Comparison of ENCODE assay signal across 8 mouse cellular contexts in the genomic region with DNA sequence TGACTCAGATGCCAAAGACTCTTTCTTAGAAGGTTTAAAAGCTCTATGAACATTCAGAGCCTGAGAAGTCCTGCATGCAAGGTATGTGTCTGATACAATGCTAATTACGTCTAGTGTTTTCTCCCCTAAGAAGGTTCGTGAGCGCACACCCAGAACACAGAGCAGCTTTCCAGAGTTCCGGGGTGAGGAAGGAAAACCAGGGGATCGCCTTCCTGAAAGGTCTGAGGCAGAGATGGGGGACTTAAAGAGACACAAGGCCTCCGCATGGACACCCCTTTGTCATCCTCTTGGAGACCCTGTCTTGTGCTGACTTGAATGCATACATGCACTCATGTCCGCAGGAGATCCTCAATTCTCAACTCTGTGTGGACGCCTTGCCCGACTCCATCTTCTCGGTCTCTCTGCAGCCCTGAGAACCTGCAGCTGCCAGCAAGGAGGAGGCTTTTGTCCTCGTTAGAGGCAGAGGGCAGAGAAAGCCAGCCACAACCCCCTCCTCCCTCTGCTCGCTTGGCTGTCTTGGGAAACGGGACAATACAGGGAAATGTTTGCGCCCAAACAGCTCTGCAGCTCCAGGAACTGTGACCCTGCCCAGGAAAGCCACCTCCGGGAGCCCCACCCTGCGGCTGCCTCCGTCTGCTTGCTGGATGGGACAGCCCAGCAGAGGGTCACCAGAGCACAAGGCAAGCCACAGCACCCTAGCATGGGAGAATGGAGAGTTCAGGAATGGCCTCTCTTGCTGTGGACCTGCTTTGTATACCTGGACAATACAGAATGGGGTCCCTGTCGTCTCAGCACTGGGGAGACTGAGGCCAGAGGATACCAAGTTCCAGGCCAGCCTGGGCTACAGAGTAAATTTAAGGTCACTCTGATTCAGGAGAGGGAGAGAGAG. TPM values are rescaled to one million over a fixed set of nuclear protein-coding genes. Genes with fewer than 3 reads are reported as not detected.
DNase-seq lines count a peak whose midpoint lies in the region.
"Had no signal": no experiment of that assay in that cellular context is flagged by ENCODE, and none has a peak within 500 bp of the region (broad histone marks: within the 10 kb centered on the region; RNA-seq: fewer than 3 reads in every experiment).

No protein-coding gene starts in this region.

- peak; percentile 34 for DNase-seq in adrenal gland, adult 8-10 months
- peak; percentile 43 for DNase-seq in adrenal gland, postnatal 25 days
- DNase-seq in heart, postnatal 36 days: peak; percentile 59 to 66
- peak; percentile 86 to 90 for DNase-seq in lung, adult 18-20 months
- no peak for DNase-seq in spleen, adult 18-20 months
- no peak for DNase-seq in left cerebral cortex, adult 8-10 months (ENCODE audit: low spot score in 2 of 2)
- no peak for DNase-seq in frontal cortex, postnatal 10 days (ENCODE audit: low spot score in 2 of 2)

- intact Hi-C loops in heart, postnatal 36 days (cut with DNase I): no loop called here

RNA-seq across cellular contexts. Expression of a gene that starts 18.8 kb away (rescaled TPM):
- not detected for total RNA-seq in adrenal gland, adult 8-10 months (2022)
- not detected in 2 replicates for total RNA-seq in adrenal gland, postnatal 25 days (2021)
- total RNA-seq in heart, postnatal 36 days (2021): not detected
- not detected for total RNA-seq in left cerebral cortex, adult 8-10 months (2022)
- total RNA-seq: gastrocnemius, postnatal 4 days had no signal

RNA-seq across cellular contexts. Expression of a gene that starts 27.6 kb away (rescaled TPM):
- not detected for total RNA-seq in adrenal gland, adult 8-10 months (2022)
- total RNA-seq in adrenal gland, postnatal 25 days (2021): not detected in 2 replicates
- total RNA-seq in heart, postnatal 36 days (2021): not detected
- total RNA-seq in left cerebral cortex, adult 8-10 months (2022): not detected
- total RNA-seq: gastrocnemius, postnatal 4 days had no signal

RNA-seq across cellular contexts. Expression of a gene that starts 44.5 kb away (rescaled TPM):
- 10 to 100 TPM; 22.1 to 55.7 (median 44.6) TPM for total RNA-seq in adrenal gland, adult 8-10 months (2022)
- 24.9 and 39.9 TPM in 2 replicates for total RNA-seq in adrenal gland, postnatal 25 days (2021)
- total RNA-seq in heart, postnatal 36 days (2021): 1 to 10 TPM; 7.3 to 7.5 TPM
- total RNA-seq in left cerebral cortex, adult 8-10 months (2022): 10 to 100 TPM in 3 of 4 experiments, 1 to 10 TPM in 1; 9.7 to 11.5 (median 11.1) TPM

RNA-seq across cellular contexts. Expression of a gene that starts 59.0 kb away (rescaled TPM):
- not detected for total RNA-seq in adrenal gland, adult 8-10 months (2022)
- not detected in 2 replicates for total RNA-seq in adrenal gland, postnatal 25 days (2021)
- total RNA-seq in heart, postnatal 36 days (2021): not detected
- not detected for total RNA-seq in left cerebral cortex, adult 8-10 months (2022)
- total RNA-seq: gastrocnemius, postnatal 4 days had no signal

Comparison
In these comparisons a context has a peak if more than half of its experiments do, and no peak if none do; other contexts are left out.
1. DNase-seq: peak in adrenal gland, adult 8-10 months (single experiment), adrenal gland, postnatal 25 days (single experiment), heart, postnatal 36 days (2 of 2) and lung, adult 18-20 months (2 of 2); none in spleen, adult 18-20 months (0 of 2), left cerebral cortex, adult 8-10 months (0 of 2) and frontal cortex, postnatal 10 days (0 of 2).